Mouse (Mus musculus): ENCODE measurements at regions not wholly inside any gene's neighbourhood (a gene's known extent, or its start where the extent isn't known, plus 50 kb on each side); places are given as distances from the start of the nearest gene placed in this dataset.

GRCm38 (mm10) chr3:20590143-20590542, 223.2 kb upstream of the Agtr1b start:
- DNase-seq (ENCODE audit: low spot score) = peak; percentile 31

GRCm38 (mm10) chr3:20551563-20551962, 184.6 kb upstream of the Agtr1b start:
- DNase-seq (ENCODE audit: low spot score) = no peak

- no peak for DNase-seq (ENCODE audit: low spot score)
These were observed 177.0 kb upstream of the Agtr1b start for GRCm38 (mm10) chr3:20543991-20544390.

GRCm38 (mm10) chr3:20538492-20539004, 171.6 kb upstream of the Agtr1b start:
- no peak for DNase-seq (ENCODE audit: low spot score)

- DNase-seq (ENCODE audit: low spot score) = peak; percentile 9
These were observed 153.8 kb upstream of the Agtr1b start for GRCm38 (mm10) chr3:20520738-20521137.

GRCm38 (mm10) chr3:20509192-20509591, 142.2 kb upstream of the Agtr1b start:
- peak; percentile 70 for DNase-seq (ENCODE audit: low spot score)

GRCm38 (mm10) chr3:20505546-20505945, 138.6 kb upstream of the Agtr1b start:
- DNase-seq (ENCODE audit: low spot score) = no peak
